ENCODE assay signal across 22 mouse cellular contexts in the genomic region with DNA sequence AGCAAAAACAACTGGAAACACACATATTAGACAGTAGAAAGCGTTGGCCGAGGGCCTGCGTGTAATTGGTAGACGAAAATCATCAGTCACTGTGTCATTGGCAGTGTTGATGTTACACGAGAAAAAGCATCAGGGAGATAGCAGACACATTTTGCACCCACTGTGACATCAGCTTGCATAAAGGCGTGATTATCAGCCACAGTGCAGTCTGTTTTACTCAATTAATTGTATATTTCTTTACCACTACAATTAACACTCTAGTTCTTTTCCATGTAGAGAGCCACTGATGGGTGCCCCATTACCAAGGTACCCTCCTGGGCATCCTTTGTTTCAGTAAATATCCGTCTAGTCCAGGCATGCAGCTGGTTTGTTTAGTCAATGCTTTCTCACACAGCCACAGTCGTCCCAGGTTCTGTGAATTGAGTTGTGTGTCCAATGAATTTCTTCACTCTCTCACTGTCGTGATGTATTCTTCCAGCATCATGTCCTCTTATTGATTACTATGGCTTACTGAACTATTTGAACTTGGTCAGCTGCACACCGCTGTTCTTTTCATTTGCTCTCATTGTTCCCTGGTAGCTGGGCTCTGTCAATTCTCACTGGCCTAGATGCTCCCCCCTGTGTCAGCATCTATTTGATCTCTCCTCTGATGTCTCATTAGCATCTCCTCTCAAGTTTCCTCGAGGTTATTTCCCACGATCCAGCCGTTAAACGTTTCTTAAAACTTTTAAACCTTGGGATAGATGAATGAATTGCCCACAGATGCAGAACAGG.
DNase-seq lines count a peak whose midpoint lies in the region; ATAC-seq lines count a peak whose summit lies in the region.
"Had no signal": no experiment of that assay in that cellular context is flagged by ENCODE, and none has a peak within 500 bp of the region (broad histone marks: within the 10 kb centered on the region; RNA-seq: fewer than 3 reads in every experiment).

No protein-coding gene starts in this region.

- no peak overlapping the region for H3K27ac ChIP-seq in embryonic facial prominence, embryonic 11.5 days (replicated peaks; ENCODE audit: low read depth, low read length)
- no peak overlapping the region for H3K27ac ChIP-seq in embryonic facial prominence, embryonic 10.5 days (replicated peaks)
- no peak overlapping the region for H3K27ac ChIP-seq in neural tube, embryonic 11.5 days (ENCODE audit: low read depth, low read length)
- H3K27ac ChIP-seq in hindbrain, embryonic 14.5 days = peak overlapping the region; percentile 23; the same call in 1 of the 2 replicates
- H3K27ac ChIP-seq: embryonic facial prominence, embryonic 13.5 days; heart, embryonic 10.5 days; hindbrain, embryonic 15.5 days; limb, embryonic 12.5 days; liver, embryonic 13.5 days; neural tube, embryonic 13.5 days; stomach, embryonic 15.5 days had no signal

- H3K27me3 ChIP-seq in embryonic facial prominence, embryonic 11.5 days (ENCODE audit: control insufficient read depth, insufficient read depth, low read length) = no peaks in the 10 kb centered on the region; the same call in 1 of the 2 replicates
- no peaks in the 10 kb centered on the region; the same call in 1 of the 2 replicates for H3K27me3 ChIP-seq in embryonic facial prominence, embryonic 10.5 days (replicated peaks; ENCODE audit: low read depth, poor library complexity, severe bottlenecking)
- H3K27me3 ChIP-seq in neural tube, embryonic 11.5 days (ENCODE audit: control insufficient read depth, insufficient read depth, low read length) = no peaks in the 10 kb centered on the region
- no peaks in the 10 kb centered on the region for H3K27me3 ChIP-seq in hindbrain, embryonic 14.5 days (ENCODE audit: control insufficient read depth, insufficient read depth, low read length)
- H3K27me3 ChIP-seq: embryonic facial prominence, embryonic 13.5 days; hindbrain, embryonic 15.5 days; liver, embryonic 13.5 days; stomach, embryonic 15.5 days had no signal

- peak; percentile 33 for DNase-seq in embryonic facial prominence, embryonic 11.5 days (ENCODE audit: low spot score)
- DNase-seq in embryonic facial prominence, embryonic 10.5 days (ENCODE audit: low spot score) = no peak
- peak; percentile 36 for DNase-seq in neural tube, embryonic 11.5 days (ENCODE audit: low spot score)
- DNase-seq in neural tube, embryonic 10.5 days (ENCODE audit: extremely low spot score, low spot score) = no peak
- no peak for DNase-seq in hindbrain, embryonic 14.5 days (ENCODE audit: low spot score)
- DNase-seq in retina, postnatal 1 day = peak; percentile 47
- DNase-seq: adrenal gland, postnatal 14 days; cerebellum, adult 11 months; cerebellum, postnatal 25 days; liver, embryonic 13.5 days; lung, embryonic 14.5 days; lung, postnatal 4 days; thymus, adult 18-20 months had no signal

- ATAC-seq in embryonic facial prominence, embryonic 11.5 days (replicated peaks; ENCODE audit: insufficient number of reproducible peaks, low FRiP score, low TSS enrichment, low read depth) = no peak
- ATAC-seq in neural tube, embryonic 11.5 days (ENCODE audit: insufficient read depth, low FRiP score, low TSS enrichment) = peak; percentile 60
- ATAC-seq in hindbrain, embryonic 14.5 days (ENCODE audit: low FRiP score) = no peak
- ATAC-seq in granulocyte monocyte progenitor cell, adult 5-6 weeks (replicated peaks; ENCODE audit: poor library complexity, severe bottlenecking) = no peak
- no peak for ATAC-seq in CD4-positive, CD25-positive, alpha-beta regulatory T cell, adult 4 months
- ATAC-seq: intestine, postnatal 0 days had no signal

- H3K4me2 ChIP-seq in embryonic facial prominence, embryonic 11.5 days (ENCODE audit: low read depth, low read length) = no peak overlapping the region
- H3K4me2 ChIP-seq in neural tube, embryonic 11.5 days (ENCODE audit: low read depth) = no peak overlapping the region
- no peak overlapping the region for H3K4me2 ChIP-seq in hindbrain, embryonic 14.5 days (replicated peaks)
- H3K4me2 ChIP-seq: embryonic facial prominence, embryonic 13.5 days; hindbrain, embryonic 15.5 days; limb, embryonic 12.5 days; liver, embryonic 13.5 days; lung, embryonic 14.5 days; neural tube, embryonic 13.5 days; stomach, embryonic 15.5 days had no signal

- H3K9ac ChIP-seq in embryonic facial prominence, embryonic 11.5 days (replicated peaks; ENCODE audit: low read length) = no peak overlapping the region
- H3K9ac ChIP-seq in neural tube, embryonic 11.5 days (ENCODE audit: low read length) = no peak overlapping the region
- H3K9ac ChIP-seq in hindbrain, embryonic 14.5 days = no peak overlapping the region
- H3K9ac ChIP-seq: embryonic facial prominence, embryonic 13.5 days; hindbrain, embryonic 15.5 days; limb, embryonic 12.5 days; liver, embryonic 13.5 days; lung, embryonic 14.5 days; neural tube, embryonic 13.5 days; stomach, embryonic 15.5 days had no signal

- H3K36me3 ChIP-seq in embryonic facial prominence, embryonic 11.5 days (replicated peaks; ENCODE audit: control insufficient read depth, insufficient read depth, low read depth, low read length) = no peaks in the 10 kb centered on the region
- no peaks in the 10 kb centered on the region for H3K36me3 ChIP-seq in embryonic facial prominence, embryonic 10.5 days (replicated peaks)
- H3K36me3 ChIP-seq in neural tube, embryonic 11.5 days (ENCODE audit: control insufficient read depth, insufficient read depth, low read length) = no peaks in the 10 kb centered on the region
- H3K36me3 ChIP-seq in hindbrain, embryonic 14.5 days (replicated peaks; ENCODE audit: control insufficient read depth, insufficient read depth) = no peaks in the 10 kb centered on the region
- H3K36me3 ChIP-seq: embryonic facial prominence, embryonic 13.5 days; heart, embryonic 10.5 days; hindbrain, embryonic 15.5 days; limb, embryonic 12.5 days; liver, embryonic 13.5 days; neural tube, embryonic 13.5 days; stomach, embryonic 15.5 days had no signal

- H3K4me1 ChIP-seq in embryonic facial prominence, embryonic 11.5 days (ENCODE audit: control insufficient read depth, insufficient read depth, low read length) = no peaks in the 10 kb centered on the region; the same call in 1 of the 2 replicates
- peaks cover 54% of the 10 kb centered on the region for H3K4me1 ChIP-seq in embryonic facial prominence, embryonic 10.5 days
- peaks cover 2% of the 10 kb centered on the region for H3K4me1 ChIP-seq in neural tube, embryonic 11.5 days (ENCODE audit: control insufficient read depth, insufficient read depth, low read length)
- H3K4me1 ChIP-seq in hindbrain, embryonic 14.5 days (replicated peaks; ENCODE audit: control insufficient read depth, insufficient read depth, low read length) = peaks cover 24% of the 10 kb centered on the region
- H3K4me1 ChIP-seq: liver, embryonic 13.5 days; stomach, embryonic 15.5 days had no signal

- no peak overlapping the region for H3K4me3 ChIP-seq in embryonic facial prominence, embryonic 11.5 days (ENCODE audit: low read depth, low read length)
- H3K4me3 ChIP-seq in embryonic facial prominence, embryonic 10.5 days = no peak overlapping the region
- no peak overlapping the region for H3K4me3 ChIP-seq in neural tube, embryonic 11.5 days (ENCODE audit: low read depth, low read length)
- H3K4me3 ChIP-seq in hindbrain, embryonic 14.5 days (replicated peaks; ENCODE audit: low read length) = no peak overlapping the region
- H3K4me3 ChIP-seq: embryonic facial prominence, embryonic 13.5 days; heart, embryonic 10.5 days; hindbrain, embryonic 15.5 days; limb, embryonic 12.5 days; liver, embryonic 13.5 days; neural tube, embryonic 13.5 days; stomach, embryonic 15.5 days had no signal

- no peaks in the 10 kb centered on the region for H3K9me3 ChIP-seq in embryonic facial prominence, embryonic 11.5 days (replicated peaks; ENCODE audit: control insufficient read depth, low read length)
- no peaks in the 10 kb centered on the region for H3K9me3 ChIP-seq in embryonic facial prominence, embryonic 10.5 days
- no peaks in the 10 kb centered on the region for H3K9me3 ChIP-seq in neural tube, embryonic 11.5 days (ENCODE audit: control insufficient read depth, low read length)
- H3K9me3 ChIP-seq in hindbrain, embryonic 14.5 days (ENCODE audit: control insufficient read depth, low read length) = no peaks in the 10 kb centered on the region
- H3K9me3 ChIP-seq: embryonic facial prominence, embryonic 13.5 days; heart, embryonic 10.5 days; hindbrain, embryonic 15.5 days; limb, embryonic 12.5 days; liver, embryonic 13.5 days; neural tube, embryonic 13.5 days; stomach, embryonic 15.5 days had no signal

- 46% methylated on average over 14 of the region's 14 CpGs for WGBS in embryonic facial prominence, embryonic 11.5 days
- 52% methylated on average over 14 of the region's 14 CpGs for WGBS in embryonic facial prominence, embryonic 10.5 days
- 21% methylated on average over 14 of the region's 14 CpGs for WGBS in neural tube, embryonic 11.5 days
- 13% methylated on average over 14 of the region's 14 CpGs for WGBS in hindbrain, embryonic 14.5 days

Comparison
In these comparisons a context has a peak if more than half of its experiments do, and no peak if none do; other contexts are left out.
1. DNase-seq: peak in embryonic facial prominence, embryonic 11.5 days (single experiment), neural tube, embryonic 11.5 days (single experiment) and retina, postnatal 1 day (single experiment); none in embryonic facial prominence, embryonic 10.5 days (single experiment), neural tube, embryonic 10.5 days (single experiment) and hindbrain, embryonic 14.5 days (single experiment).